Mouse (Mus musculus) thymus, postnatal 0 days (tissue): ENCODE results near the gene Alk. TPM values are rescaled to one million over a fixed set of nuclear protein-coding genes. Genes with fewer than 3 reads are reported as not detected.

ENCODE experiments used
- DNase-seq: peaks from one replicate; pipeline ENCODE4 v3.0.0-alpha.2; 2015; ENCODE audit warnings: low spot score
- polyA plus RNA-seq: library from polyadenylated mRNA; unstranded; fragments of >200 nt; fragmentation: Nextera tagmentation; extraction: Ambion mirVana; gene quantifications from 2 replicates; pipeline ENCODE4 v1.2.1, GENCODE M21; 2015

The Alk gene
- polyA plus RNA-seq, 1 experiment from 2014 or later, result 0.05 TPM

DNA sequence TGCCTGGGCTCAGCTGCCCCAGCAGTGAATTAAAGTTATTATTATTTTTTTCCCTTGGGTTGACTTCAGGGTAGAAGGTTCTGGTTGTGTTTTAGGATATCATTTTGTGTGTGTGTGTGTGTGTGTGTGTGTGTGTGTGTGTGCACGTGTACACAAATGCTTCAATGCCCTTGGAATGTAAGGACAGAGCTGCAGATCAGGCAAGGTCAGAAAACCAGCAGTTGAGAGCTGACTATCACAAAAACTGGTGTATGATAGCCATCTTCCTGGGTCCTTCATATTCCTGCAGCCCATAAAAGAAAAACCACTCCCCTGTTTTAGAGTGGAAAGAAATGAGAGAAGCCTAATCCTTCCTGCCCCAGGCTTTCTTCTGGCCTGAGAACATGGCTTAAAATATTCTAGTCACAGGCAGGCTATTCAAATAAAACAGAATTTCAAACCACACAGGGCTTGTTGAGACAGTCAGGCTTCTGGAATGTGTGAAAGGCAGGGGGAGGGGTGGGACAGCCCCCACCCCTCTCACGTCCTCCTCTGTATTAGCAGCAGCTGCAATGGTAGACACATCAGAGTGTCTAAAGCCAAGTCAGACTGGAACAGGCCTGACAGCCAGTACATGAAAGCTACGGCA lies 623.8 kb downstream of the Alk start:
- DNase-seq, result no peak

DNA sequence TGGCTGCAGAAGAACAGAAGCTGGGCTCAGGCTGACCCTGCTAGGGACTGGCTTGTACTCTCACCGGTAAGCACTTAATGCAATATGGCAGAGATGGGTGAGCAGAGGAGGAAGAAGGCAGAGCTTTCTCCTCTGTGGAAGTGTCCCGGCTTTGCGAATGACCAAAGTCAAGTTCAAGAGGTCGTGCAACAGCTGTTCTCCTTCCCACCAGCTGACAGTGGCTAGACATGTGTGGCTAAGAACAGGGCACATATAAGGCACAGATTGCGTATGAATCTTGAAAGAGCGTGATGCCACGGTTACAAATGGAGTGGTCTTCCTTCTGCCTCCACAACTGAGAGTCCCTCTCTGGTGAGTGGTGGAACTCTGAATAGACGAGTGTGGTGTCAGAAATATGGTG lies 625.3 kb downstream of the Alk start:
- no peak for DNase-seq

DNA sequence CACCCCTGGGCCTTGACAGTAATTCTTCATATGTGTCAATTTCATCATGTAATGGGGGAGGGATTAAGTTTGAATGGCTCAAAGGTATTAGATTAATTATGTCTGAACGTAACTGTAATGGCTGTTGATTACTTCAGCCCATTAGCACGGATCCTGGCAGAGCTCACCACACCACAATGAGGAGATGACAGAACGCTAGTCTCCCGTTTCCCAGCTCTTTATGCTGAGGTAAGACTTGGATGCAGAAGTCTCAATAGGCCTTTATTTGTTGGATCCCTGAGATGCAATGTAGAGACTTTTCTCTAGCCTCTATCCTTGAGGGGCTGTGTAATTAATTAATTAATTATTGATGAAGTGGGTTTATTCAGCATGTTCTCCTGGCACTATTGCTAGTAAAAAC lies 627.8 kb downstream of the Alk start:
- DNase-seq, result no peak

DNA sequence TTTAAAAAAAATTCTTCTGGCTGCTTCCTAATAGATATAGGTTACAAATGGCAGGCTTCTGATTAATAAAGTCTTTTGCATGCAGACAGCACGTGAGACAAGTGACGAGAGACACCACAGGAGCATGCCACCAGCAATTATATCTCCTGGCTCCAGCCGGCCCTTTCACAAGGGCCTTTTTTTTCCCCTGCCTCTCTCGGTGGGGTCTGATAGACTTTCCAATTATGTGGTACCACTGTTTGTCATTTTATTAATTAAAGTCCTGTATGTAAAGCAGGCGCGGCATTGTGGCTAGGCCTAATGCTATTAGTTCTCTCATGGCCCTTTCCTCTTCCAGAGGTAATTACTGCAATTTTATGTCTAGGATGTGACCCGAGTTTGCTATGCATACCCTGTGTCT lies 630.7 kb downstream of the Alk start:
- no peak for DNase-seq

DNA sequence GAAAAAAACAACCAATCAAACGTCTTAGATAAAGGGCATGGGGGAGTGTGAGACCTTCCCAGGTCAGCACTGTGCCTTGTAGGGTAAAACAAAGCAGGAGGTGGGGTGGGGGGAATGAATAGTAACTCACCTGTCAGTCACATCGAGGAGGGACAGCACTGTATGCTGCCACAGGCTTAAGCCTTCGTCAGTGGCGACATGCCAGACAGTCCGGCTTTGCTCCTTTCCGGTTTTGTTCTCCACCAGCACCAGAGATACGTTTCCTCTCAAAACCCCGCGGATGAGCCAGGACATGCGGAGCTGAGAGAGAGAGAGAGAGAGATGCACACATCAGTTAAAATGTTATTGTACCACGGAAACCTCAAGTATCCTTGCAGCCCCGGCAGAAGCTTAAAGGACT lies 637.1 kb downstream of the Alk start:
- DNase-seq, result no peak

DNA sequence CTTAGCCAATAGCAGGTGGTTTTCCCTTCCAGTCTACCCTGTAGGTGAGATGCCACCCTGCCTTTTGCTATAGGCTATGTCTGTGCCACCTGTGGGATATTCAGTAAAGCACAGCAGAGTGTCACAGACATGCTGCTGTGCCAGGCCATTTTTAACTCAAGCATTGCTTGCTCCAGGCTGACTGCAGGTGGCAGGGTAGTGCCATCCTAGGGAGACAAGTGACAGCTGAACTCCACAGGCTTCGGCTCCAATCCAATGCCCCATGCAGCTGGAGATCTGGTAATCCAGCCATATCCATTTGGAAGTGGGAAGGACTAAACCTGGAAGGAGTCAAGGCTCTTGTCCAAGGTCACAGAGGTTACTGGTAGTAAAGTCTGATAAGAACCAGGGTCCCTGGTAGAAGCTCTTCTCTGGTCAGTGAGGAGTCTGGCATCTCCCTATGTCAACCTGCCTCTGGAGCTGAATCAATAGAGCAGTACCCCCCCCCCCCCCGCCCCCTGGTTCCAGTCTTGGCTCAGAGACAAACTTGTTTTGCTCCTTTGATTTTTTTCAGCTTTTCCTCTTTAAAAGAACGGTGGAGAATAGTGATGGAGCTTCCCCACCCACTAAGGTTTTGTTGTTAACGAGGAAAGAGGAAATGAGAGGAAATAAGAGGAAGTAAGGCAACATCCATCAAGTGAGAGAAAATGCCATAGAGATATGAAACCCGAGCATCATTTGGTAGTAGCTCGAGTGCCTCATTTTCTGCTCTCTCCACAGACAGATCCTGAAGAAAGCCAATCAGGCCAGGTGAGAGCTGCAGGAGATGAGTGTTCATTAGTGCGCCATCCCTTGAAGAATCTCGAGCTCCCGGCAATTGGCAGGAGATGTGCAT lies 638.5 kb downstream of the Alk start:
- peak; percentile 4 for DNase-seq

DNA sequence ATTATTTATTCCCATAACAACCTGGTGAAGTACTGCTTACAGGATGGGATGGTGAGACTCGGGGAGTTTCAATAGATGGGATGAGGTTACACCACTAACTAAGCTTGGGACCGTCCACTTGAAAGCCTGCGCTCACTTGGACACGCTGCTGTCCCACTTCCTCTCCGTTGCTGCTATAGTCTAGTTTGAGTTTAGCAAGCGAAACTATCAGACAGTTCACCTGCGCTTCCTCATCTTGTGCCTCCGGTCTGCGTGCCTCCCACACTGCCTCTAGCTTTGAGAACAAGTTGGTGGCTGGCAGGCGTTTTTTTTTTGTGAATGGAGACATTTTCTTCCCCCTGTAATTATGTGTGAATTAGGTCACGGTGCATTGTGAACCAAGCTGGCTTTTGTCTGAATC lies 639.8 kb downstream of the Alk start:
- no peak for DNase-seq

DNA sequence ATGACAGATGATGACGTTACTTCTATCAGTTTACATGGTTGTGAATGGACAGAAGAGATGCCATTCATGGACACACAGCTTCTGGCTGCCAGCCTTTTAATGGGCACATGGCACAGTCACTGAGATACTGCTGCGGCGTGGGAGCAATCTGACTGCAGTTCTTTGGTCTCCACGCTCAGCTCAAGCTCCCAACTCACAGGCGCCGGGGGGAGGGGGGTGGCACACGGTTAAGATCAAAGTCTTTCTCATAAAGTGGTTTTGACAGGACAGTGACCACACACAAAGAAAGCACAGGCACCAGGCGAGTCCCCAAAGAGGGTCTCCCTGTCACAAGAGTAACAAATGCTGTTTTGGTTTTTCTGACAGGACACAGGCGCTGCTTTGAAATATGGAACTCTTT lies 641.7 kb downstream of the Alk start:
- no peak for DNase-seq

DNA sequence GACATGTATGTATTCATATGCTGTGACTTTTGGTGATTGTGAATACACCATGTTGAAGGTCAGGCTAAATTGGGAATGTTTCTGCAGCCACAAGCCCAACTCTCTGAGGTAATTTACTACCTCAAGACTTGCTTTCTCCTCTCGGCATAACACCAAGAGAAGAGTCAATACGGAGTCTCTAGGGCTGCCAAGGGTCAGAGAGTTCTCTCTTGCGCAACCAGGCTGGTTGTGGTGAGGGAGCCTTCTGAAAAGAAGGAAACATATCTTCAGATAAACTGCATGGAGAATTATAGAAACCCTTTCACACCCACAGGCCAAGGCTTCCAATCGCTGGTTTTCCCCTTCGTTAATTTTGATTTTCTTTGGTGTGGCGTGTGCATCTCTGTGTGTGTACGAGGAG lies 649.4 kb downstream of the Alk start:
- DNase-seq, result no peak

DNA sequence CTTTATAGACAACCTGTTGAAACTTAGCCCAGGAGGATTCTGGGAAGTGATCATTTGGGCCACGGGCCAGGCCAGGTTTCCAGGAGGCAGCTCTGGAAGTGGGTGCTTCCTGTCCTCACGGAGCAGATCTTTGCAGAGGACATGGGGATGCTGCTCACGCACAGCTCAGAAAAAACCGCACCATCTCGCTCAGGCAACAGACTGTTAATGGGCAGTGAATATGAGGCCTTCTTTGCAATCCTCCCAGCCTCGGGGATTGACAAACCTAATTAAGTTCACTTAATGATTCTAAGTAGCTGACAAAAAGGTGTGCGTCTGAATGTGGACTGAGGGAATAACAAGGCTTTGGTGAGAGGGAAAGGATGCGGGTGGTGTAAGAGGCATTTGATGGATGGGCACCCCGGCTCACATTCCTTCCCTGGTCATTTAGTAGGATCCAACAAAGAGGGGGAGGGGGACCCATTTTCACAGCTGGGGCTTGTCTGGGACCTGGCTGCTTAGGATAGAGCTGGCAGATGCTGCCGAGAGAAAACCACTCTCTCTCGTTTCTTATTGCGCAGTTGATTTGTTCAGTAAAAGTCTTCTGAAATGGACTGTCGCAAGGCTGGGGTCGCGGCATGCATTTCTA lies 650.1 kb downstream of the Alk start:
- no peak for DNase-seq

DNA sequence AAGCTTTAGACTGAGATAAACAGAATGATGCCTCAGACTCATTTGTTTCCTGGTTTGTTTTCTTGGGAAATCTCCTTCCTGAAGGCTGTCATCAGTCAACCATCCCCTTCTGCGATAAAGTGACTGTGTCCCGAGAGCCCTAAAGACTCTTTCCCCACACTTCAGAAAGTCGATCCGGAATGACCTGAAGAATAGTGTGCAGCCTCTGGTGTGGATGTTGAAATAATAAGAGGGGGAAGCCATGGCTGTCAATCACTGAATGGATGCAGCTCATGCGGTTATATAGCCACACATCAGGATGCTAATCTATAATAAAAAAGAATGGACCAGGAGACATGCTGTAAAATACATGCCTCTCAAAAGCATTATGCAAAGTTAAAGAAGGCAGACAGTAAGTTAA lies 653.5 kb downstream of the Alk start:
- no peak for DNase-seq

DNA sequence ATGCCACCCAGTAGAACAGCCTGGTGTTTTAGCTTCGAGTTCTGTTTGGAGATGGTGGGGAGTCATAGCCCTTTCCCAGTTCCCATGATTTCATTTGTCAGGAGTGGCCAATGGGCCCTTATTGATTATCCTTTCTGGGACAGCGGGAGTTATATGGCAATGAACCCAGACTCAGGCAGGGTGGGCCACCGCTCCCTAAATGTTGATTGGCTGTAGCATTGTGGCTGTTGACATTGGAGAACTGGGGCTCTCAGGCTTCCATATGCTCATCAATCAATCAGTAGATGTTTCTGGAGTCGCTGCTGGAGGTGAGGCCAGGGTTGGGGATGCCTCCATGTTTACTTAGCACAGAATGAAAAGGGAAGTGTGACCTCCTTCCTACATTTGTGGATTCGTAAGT lies 655.7 kb downstream of the Alk start:
- DNase-seq, result no peak

DNA sequence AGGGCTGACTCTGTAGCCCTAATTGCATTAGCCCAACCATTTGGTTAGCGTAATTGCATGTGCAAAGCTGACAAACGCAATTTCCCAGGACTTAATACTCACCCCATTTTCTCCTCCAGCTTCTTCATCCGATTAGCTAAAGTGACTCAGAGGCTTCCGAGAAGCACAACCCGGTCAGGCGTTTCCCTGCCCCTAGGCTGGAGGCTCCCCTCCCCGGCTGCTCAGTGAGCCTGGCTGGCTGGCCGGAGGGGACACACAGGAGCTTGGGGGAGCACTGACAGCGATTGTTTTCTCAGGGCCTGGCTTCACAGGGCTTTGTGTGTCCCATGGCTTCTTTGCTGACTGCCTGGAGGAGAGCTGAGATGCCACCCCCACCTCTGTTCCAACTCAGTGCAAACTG lies 657.0 kb downstream of the Alk start:
- no peak for DNase-seq

DNA sequence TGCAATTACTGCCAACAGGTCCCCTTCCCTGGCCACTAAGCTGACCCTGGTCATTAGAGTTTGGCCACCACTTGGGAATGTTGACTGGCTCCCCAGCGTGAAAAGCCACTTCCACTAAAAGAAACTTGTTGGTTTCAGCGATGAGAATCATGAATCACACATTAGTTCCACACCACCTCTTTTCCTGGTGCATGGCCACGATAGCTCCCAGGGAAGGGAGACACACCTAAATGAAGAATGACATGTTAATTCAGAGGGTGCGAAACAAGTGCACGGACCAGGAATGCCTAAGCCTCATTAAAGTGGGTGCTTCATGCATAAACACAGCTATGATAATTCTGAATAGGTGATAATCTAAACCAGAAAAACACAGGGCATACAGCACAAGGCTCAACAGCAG lies 660.4 kb downstream of the Alk start:
- DNase-seq, result no peak

DNA sequence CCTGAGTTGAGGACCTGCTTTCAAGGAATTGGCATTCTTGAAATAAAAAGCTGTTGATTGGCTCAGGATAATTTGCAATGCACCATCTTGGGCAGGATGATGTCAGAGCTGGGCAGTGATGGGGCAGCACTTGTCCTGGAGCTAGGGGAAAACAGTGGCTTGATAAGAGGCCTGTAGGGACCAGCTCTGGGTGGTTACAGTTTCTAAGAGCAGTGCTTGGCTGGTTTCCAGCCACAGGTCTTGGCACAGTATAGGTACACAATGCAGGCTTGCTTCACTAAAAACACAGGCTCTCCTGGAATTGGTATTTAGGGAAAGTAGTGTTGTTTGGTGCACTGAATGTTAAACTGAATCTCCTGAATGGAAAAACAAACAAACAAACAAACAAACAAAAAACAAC lies 662.4 kb downstream of the Alk start:
- no peak for DNase-seq

DNA sequence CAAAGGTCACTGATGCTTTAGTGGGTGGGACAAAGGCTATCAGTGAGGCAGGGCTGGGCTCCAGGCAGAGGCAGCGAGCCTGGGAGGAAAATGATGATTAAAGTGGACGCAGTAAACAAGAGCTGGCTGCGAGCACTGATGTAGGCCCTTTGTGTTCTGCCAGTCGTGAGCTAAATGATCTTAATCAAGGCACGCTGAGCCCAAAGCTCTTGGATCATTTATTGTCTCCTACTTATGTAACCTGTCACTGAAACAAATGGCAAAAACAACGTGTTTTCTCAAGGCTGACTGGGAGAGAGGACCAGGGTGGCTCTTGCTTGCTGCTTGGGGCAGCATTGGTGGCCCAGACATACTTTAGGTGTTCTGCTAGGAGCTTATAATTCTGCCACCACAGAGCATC lies 663.0 kb downstream of the Alk start:
- no peak for DNase-seq

DNA sequence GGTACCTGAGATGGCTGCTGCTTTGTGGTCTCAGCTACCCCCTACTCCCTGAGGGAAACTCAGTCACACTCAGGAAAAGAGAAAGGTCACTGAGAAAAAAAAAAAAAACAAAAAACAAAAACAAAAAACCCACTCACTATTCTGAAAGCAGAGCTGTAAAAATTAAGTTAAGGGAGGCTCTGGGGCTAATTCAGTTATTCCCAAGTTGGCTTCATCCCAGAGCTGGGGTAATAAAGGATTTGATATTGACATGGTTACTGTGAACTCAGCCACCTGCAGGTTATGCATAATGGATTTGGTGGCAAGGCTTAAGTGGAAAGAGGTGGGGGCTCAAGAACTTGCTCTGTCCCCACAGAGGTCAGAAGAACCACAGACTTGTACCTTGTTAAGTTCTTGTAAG lies 667.7 kb downstream of the Alk start:
- no peak for DNase-seq

DNA sequence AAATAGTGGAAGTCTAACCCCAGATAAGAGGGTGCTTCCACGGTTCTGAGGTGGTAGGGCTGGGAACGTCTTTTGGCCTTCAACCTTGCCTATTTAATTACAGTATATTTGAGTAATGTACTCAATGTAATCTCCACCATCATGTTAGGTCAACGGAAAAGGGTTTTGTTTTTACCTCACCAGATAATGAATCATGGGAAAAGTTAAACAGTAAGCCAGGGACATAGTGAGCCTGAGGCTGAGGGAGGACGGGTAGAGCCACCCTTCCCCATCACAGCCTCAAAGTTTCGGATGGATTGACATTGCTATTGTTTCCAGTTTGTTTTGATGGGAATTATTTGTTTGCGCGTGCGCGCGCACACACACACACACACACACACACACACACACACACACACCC lies 668.6 kb downstream of the Alk start:
- no peak for DNase-seq

DNA sequence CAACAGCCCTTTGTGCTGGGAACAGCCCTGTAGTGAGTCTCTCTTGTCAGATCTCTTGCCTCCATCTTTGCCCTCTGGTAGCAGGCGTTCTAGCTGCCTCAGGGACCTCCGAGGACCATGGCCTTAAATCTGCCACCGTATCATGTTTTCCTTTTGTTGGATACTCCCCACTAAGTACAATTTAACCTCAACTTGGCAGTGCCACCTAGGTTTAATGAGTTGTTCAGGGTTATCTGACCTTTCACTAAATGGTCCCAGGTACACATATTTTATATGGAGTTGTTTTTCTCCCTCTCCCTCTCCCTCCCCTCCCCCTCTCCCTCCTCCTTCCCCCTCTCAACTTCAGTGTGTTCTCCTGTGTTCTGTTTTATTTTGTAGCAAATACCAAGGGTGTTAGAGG lies 669.1 kb downstream of the Alk start:
- no peak for DNase-seq

DNA sequence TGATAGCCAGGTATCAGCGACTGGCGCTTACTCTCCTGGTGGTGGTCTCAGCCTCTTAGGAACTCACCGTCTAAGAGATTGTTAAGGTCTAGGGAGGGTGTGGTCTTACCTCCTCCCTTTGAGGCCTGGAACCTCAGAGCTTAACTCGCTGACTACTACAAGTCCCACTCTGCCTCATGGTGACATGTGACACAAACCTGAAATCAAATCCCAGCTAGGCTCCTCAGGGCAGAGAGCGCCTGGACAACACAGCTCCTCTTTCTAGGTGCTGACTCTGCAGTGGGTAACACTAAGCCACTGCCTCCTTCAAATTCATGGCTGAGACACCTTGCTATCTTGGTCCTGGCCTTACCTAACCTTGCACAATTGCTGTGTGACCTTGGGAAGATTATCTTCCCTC lies 689.5 kb downstream of the Alk start:
- DNase-seq, result no peak

DNA sequence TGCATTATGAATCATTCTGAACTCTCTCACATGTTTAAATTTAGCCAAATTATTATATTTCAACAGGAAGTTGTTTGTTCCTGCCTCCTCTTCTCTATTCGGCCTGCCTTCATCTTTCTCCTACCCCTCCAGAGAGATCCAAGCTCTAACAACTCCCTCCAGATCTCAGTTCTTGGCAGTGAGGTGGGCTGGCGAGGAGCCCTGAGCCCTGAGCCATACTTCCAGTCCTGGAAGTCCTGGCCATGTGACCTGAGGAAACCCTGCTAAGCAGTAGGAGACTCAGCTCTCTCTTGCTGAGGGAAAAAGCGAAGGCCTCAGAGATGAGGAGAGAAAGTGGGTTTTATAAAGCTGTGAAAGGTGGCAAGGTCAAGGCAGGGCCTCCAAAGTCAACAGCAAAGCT lies 689.9 kb downstream of the Alk start:
- DNase-seq, result no peak

DNA sequence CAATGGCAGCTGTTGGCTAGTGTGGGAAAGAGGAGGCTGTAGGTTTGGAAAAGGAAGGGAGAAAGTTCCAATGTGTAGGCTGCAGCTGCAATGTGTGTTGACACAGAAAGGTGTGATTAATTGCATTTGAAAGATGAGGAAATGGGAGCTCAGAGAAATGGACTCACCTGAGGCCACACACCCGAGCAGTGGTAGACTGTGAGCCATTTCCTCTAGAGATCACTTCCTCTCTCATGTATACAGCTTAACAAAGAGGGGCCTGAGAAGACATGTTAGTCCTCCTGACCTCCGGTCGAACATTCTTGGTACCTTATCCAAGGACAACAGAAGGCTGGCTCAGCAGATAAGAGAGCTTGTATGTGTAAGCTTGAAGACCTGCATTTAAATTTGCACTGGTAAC lies 691.2 kb downstream of the Alk start:
- no peak for DNase-seq

DNA sequence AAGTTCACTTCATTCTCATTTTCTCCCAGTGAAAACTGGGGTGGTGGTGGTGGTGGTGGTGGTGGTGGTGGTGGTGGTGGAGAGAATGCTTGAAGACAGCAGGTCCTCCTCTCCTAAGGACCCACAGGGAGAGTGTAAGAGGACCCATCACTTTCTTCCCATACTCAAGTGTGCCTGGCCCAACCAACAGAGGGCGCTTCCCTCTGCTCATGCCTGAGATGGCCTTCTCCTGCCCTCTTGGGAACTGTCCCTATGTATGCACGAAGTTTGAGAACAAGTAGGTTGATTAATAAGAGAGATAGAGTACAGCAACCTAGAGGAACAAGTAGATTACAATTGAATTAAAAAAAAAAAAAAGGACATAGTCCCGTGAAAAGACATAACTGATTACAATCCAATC lies 695.3 kb downstream of the Alk start:
- DNase-seq, result no peak
